Mouse (Mus musculus) spleen, adult 2 months (tissue): Measurements from ENCODE around the gene Pam.

ENCODE experiments used
- CTCF ChIP-seq: fragments of 200-500 bp; IDR thresholded peaks from 2 replicates; pipeline ENCODE4 v1.5.1; 2011; ENCODE audit warnings: mild to moderate bottlenecking, inconsistent platforms; ENCODE audit not compliant: insufficient read depth, insufficient read length, insufficient replicate concordance; ENCODE audit errors: extremely low read depth
- POLR2A ChIP-seq: fragments of 200-500 bp; IDR thresholded peaks from 2 replicates; pipeline ENCODE4 v1.6.1; 2011; ENCODE audit warnings: low read depth, low read length, inconsistent platforms

DNA sequence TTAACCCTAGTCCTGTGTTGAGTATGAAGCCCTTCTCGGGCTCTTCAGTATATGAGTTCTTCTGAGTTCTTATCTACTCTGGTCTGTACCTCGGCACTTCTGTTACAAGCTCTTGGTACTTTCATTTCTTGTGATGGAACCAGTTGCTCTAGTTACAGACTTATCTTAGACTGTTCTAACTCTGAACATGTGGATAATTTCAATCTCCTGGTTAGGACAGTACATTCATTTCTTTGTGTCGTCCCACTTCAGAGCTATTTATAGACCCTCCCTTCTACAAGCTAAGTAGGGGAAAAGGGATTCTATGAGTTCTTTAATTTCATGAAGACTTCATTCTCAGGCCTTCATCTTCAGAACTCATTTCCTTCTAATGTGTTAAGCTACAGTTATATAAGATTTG lies 307.8 kb downstream of the Pam start:
- no peak for TF ChIP-seq CTCF
- TF ChIP-seq POLR2A: no peak
